In the genomic region with DNA sequence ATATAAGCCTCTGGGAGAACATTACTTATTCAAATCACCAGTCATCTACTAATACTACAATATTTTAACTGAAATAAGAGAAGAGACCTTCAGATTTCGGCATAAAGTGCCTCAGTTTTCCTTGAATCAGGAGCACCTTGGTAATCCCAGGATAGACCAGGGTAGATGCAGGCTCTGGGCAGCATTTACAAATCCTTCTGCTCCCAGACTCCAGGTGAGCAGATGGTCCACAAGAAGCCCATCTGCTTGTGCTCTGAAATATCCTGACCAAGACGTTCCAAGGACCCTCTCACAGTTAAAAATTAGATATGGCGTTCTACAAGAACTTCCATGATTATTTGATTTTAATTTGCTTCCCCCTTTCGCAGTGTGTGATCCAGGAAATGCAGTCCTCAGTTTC, we compare ENCODE assay signal across 19 mouse cellular contexts.
A peak's percentile ranks its signal among the peaks of the same experiment; 100 is the strongest.
DNase-seq lines count a peak whose midpoint lies in the region; ATAC-seq lines count a peak whose summit lies in the region.
"Had no signal": no experiment of that assay in that cellular context is flagged by ENCODE, and none has a peak within 500 bp of the region (broad histone marks: within the 10 kb centered on the region; RNA-seq: fewer than 3 reads in every experiment).

No protein-coding gene starts in this region.

- no peak for ATAC-seq in cerebellum, adult (ENCODE audit: insufficient number of reproducible peaks, low FRiP score, low TSS enrichment)
- ATAC-seq: activated CD4-positive, CD25-positive, alpha-beta regulatory T cell, adult 4 months; CD4-positive, CD25-positive, alpha-beta regulatory T cell, adult 4 months; Patski had no signal

- DNase-seq in cerebellum, adult 9-11 months, result peak; percentile 24
- no peak for DNase-seq in cerebellum, adult 8-10 months
- peak; percentile 52 to 63 for DNase-seq in cerebellum, postnatal 10 days
- peak; percentile 63 for DNase-seq in brain, adult 2 months (ENCODE audit: low read depth, low spot score)
- no peak for DNase-seq in retina, postnatal 1 day
- DNase-seq: adrenal gland, adult 2 months; adrenal gland, adult 8-10 months; adrenal gland, postnatal 10 days; adrenal gland, postnatal 14 days; adrenal gland, postnatal 25 days; adrenal gland, postnatal 36 days; B cell, adult 2 months; cerebellum, adult 11 months; cerebellum, adult 11-12 months; cerebellum, adult 9-10 months had no signal

Comparison
In these comparisons a context has a peak if more than half of its experiments do, and no peak if none do; other contexts are left out.
1. DNase-seq: peak in cerebellum, adult 9-11 months (single experiment), cerebellum, postnatal 10 days (2 of 2) and brain, adult 2 months (single experiment); none in cerebellum, adult 8-10 months (single experiment) and retina, postnatal 1 day (single experiment).